Mouse (Mus musculus): ENCODE results near the gene Cbs. TPM values are rescaled to one million over a fixed set of nuclear protein-coding genes. Genes with fewer than 3 reads are reported as not detected.
A peak's percentile ranks its signal among the peaks of the same experiment; 100 is the strongest.

The Cbs gene
- polyA plus RNA-seq, 1 experiment from 2014 or later, result 7.3 TPM

GRCm38 (mm10) chr17:31588726-31589125, 48.3 kb downstream of the Cbs start:
- no peak overlapping the region for H3K4me3 ChIP-seq (ENCODE audit: low read depth, low read length)
- no peak for ATAC-seq (replicated peaks; ENCODE audit: low FRiP score)
- WGBS, result 87% methylated on average over 4 of the region's 4 CpGs
- 0 out of 2 replicates have a peak, but pooled peaks cover 2% of the 10 kb centered on the region for H3K36me3 ChIP-seq (ENCODE audit: control insufficient read depth, insufficient read depth, low read length)
- no peak for DNase-seq (ENCODE audit: low spot score)
- H3K4me2 ChIP-seq, result no peak overlapping the region
- no peak overlapping the region for H3K9ac ChIP-seq (ENCODE audit: low read depth, low read length)
- no peaks in the 10 kb centered on the region for H3K9me3 ChIP-seq (ENCODE audit: control insufficient read depth, low read length)
- H3K27ac ChIP-seq (ENCODE audit: low read depth, low read length), result no peak overlapping the region
- no peaks in the 10 kb centered on the region for H3K27me3 ChIP-seq (replicated peaks; ENCODE audit: control insufficient read depth, insufficient read depth, low read length)
- no peaks in the 10 kb centered on the region for H3K4me1 ChIP-seq (replicated peaks; ENCODE audit: control insufficient read depth, insufficient read depth, low read length)

GRCm38 (mm10) chr17:31588115-31588514, 48.9 kb downstream of the Cbs start:
- no peak overlapping the region for H3K4me3 ChIP-seq (ENCODE audit: low read depth, low read length)
- no peak for ATAC-seq (replicated peaks; ENCODE audit: low FRiP score)
- no peak overlapping the region for H3K27ac ChIP-seq (ENCODE audit: low read depth, low read length)
- H3K4me1 ChIP-seq (replicated peaks; ENCODE audit: control insufficient read depth, insufficient read depth, low read length), result no peaks in the 10 kb centered on the region
- no peak for DNase-seq (ENCODE audit: low spot score)
- 0 out of 2 replicates have a peak, but pooled peaks cover 2% of the 10 kb centered on the region for H3K36me3 ChIP-seq (ENCODE audit: control insufficient read depth, insufficient read depth, low read length)
- no peak overlapping the region for H3K4me2 ChIP-seq
- no peaks in the 10 kb centered on the region for H3K9me3 ChIP-seq (ENCODE audit: control insufficient read depth, low read length)
- no peaks in the 10 kb centered on the region for H3K27me3 ChIP-seq (replicated peaks; ENCODE audit: control insufficient read depth, insufficient read depth, low read length)
- no peak overlapping the region for H3K9ac ChIP-seq (ENCODE audit: low read depth, low read length)
- WGBS, result 75% methylated on average over 7 of the region's 7 CpGs

GRCm38 (mm10) chr17:31583781-31584180, 53.3 kb downstream of the Cbs start:
- WGBS, result 83% methylated on average over 6 of the region's 6 CpGs
- H3K4me1 ChIP-seq (replicated peaks; ENCODE audit: control insufficient read depth, insufficient read depth, low read length), result no peaks in the 10 kb centered on the region
- DNase-seq (ENCODE audit: low spot score), result no peak
- no peak overlapping the region for H3K4me2 ChIP-seq
- no peak overlapping the region for H3K27ac ChIP-seq (ENCODE audit: low read depth, low read length)
- H3K27me3 ChIP-seq (replicated peaks; ENCODE audit: control insufficient read depth, insufficient read depth, low read length), result no peaks in the 10 kb centered on the region
- H3K9ac ChIP-seq (ENCODE audit: low read depth, low read length), result no peak overlapping the region
- H3K4me3 ChIP-seq (ENCODE audit: low read depth, low read length), result no peak overlapping the region
- H3K9me3 ChIP-seq (ENCODE audit: control insufficient read depth, low read length), result no peaks in the 10 kb centered on the region
- H3K36me3 ChIP-seq (ENCODE audit: control insufficient read depth, insufficient read depth, low read length), result 0 out of 2 replicates have a peak, but pooled peaks cover 2% of the 10 kb centered on the region
- no peak for ATAC-seq (replicated peaks; ENCODE audit: low FRiP score)

GRCm38 (mm10) chr17:31583185-31583584, 53.9 kb downstream of the Cbs start:
- Histone ChIP-seq H3K9me3 (ENCODE audit: control insufficient read depth, low read length) (no peaks in the 10 kb centered on the region), H3K4me1 (replicated peaks; ENCODE audit: control insufficient read depth, insufficient read depth, low read length) (no peaks in the 10 kb centered on the region), H3K4me2 (no peak overlapping the region), H3K27me3 (replicated peaks; ENCODE audit: control insufficient read depth, insufficient read depth, low read length) (no peaks in the 10 kb centered on the region), H3K27ac (ENCODE audit: low read depth, low read length) (no peak overlapping the region), H3K9ac (ENCODE audit: low read depth, low read length) (no peak overlapping the region), H3K36me3 (ENCODE audit: control insufficient read depth, insufficient read depth, low read length) (0 out of 2 replicates have a peak, but pooled peaks cover 2% of the 10 kb centered on the region), H3K4me3 (ENCODE audit: low read depth, low read length) (no peak overlapping the region)
- 86% methylated on average over 3 of the region's 3 CpGs for WGBS
- DNase-seq (ENCODE audit: low spot score), result no peak
- ATAC-seq (replicated peaks; ENCODE audit: low FRiP score), result no peak

DNA sequence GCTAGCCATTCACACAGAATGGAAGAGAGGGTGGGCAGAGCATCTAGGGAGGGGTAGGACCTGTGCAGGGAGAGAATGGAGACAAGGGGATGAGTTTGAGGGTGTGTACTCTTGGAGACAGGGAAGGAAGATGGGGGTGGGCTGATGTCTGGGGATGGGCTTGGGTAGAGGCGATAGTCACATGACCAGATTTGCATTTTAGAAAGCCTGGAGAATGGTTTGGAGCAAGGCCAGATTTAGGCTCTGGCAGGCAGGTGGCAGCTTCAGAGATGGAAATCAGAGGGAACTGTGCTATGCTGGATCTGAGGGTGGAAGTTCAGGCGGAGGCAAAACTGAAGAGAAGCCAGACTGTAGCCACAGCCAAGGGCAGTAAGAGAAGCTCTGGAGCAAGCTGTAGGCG, 56.7 kb downstream of the Cbs start:
- ATAC-seq (replicated peaks; ENCODE audit: low FRiP score) (no peak), DNase-seq (ENCODE audit: low spot score) (no peak)
- no peak overlapping the region for H3K27ac ChIP-seq (ENCODE audit: low read depth, low read length)
- H3K9me3 ChIP-seq (ENCODE audit: control insufficient read depth, low read length), result no peaks in the 10 kb centered on the region
- H3K4me2 ChIP-seq, result no peak overlapping the region
- no peak overlapping the region for H3K9ac ChIP-seq (ENCODE audit: low read depth, low read length)
- H3K36me3 ChIP-seq (ENCODE audit: control insufficient read depth, insufficient read depth, low read length), result no peaks in the 10 kb centered on the region
- H3K27me3 ChIP-seq (replicated peaks; ENCODE audit: control insufficient read depth, insufficient read depth, low read length), result no peaks in the 10 kb centered on the region
- WGBS, result 79% methylated on average over 3 of the region's 3 CpGs
- H3K4me3 ChIP-seq (ENCODE audit: low read depth, low read length), result no peak overlapping the region
- no peaks in the 10 kb centered on the region for H3K4me1 ChIP-seq (replicated peaks; ENCODE audit: control insufficient read depth, insufficient read depth, low read length)

DNA sequence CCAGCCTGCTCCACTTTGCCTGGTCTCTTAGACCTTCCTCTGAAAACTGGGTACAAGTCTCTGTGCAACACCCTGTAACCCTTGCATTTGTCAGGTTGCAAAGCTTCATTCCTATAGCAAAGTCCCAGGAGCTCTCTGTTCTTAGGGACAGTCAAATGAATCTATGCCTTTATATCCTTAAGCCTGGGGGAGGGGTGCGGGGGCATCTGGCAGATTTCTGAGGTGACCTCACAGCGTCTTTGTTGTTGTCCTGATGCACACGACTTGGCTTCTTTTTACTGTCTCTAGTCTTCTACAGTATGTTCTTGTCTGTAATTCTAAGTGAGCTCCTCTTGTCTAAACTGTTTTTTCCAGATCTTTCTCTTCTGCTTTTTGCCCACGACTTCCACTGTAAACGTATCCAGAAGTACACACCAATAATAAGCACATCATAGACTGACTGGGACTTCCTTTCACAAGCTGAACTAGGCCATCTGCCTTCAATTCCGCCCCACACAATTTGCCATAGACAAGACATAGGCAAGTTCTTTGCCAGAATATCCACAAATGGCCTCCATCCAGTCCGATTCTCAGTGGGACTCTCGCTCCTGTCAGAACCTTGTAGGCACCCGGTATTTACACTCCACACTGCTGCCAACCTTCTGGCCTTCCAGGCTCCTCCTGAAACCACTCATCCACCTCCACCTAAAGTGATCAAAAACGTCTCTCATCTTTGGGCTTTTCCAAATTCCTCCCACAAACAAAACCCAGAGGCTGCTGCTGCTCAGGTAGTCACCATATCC, 60.5 kb downstream of the Cbs start:
- Histone ChIP-seq H3K27me3 (replicated peaks; ENCODE audit: control insufficient read depth, insufficient read depth, low read length) (no peaks in the 10 kb centered on the region), H3K4me1 (replicated peaks; ENCODE audit: control insufficient read depth, insufficient read depth, low read length) (peaks cover 3% of the 10 kb centered on the region; the same call in 1 of the 2 replicates), H3K9me3 (ENCODE audit: control insufficient read depth, low read length) (no peaks in the 10 kb centered on the region), H3K27ac (ENCODE audit: low read depth, low read length) (no peak overlapping the region), H3K4me3 (ENCODE audit: low read depth, low read length) (no peak overlapping the region), H3K9ac (ENCODE audit: low read depth, low read length) (no peak overlapping the region), H3K36me3 (ENCODE audit: control insufficient read depth, insufficient read depth, low read length) (no peaks in the 10 kb centered on the region), H3K4me2 (no peak overlapping the region)
- ATAC-seq (replicated peaks; ENCODE audit: low FRiP score) (no peak), DNase-seq (ENCODE audit: low spot score) (no peak)
- WGBS, result 80% methylated on average over 10 of the region's 10 CpGs

GRCm38 (mm10) chr17:31574662-31575061, 62.4 kb downstream of the Cbs start:
- Histone ChIP-seq H3K4me2 (no peak overlapping the region), H3K27me3 (replicated peaks; ENCODE audit: control insufficient read depth, insufficient read depth, low read length) (no peaks in the 10 kb centered on the region), H3K9me3 (ENCODE audit: control insufficient read depth, low read length) (no peaks in the 10 kb centered on the region), H3K36me3 (ENCODE audit: control insufficient read depth, insufficient read depth, low read length) (no peaks in the 10 kb centered on the region), H3K4me3 (ENCODE audit: low read depth, low read length) (no peak overlapping the region), H3K9ac (ENCODE audit: low read depth, low read length) (no peak overlapping the region), H3K27ac (ENCODE audit: low read depth, low read length) (no peak overlapping the region), H3K4me1 (replicated peaks; ENCODE audit: control insufficient read depth, insufficient read depth, low read length) (peaks cover 3% of the 10 kb centered on the region; the same call in 1 of the 2 replicates)
- DNase-seq (ENCODE audit: low spot score), result no peak
- WGBS, result 64% methylated on average over 7 of the region's 7 CpGs
- ATAC-seq (replicated peaks; ENCODE audit: low FRiP score), result no peak

GRCm38 (mm10) chr17:31571689-31572088, 65.3 kb downstream of the Cbs start:
- no peak overlapping the region for H3K4me3 ChIP-seq (ENCODE audit: low read depth, low read length)
- H3K9me3 ChIP-seq (ENCODE audit: control insufficient read depth, low read length), result no peaks in the 10 kb centered on the region
- 90% methylated on average over 5 of the region's 5 CpGs for WGBS
- no peak for DNase-seq (ENCODE audit: low spot score)
- peaks cover 10% of the 10 kb centered on the region for H3K4me1 ChIP-seq (replicated peaks; ENCODE audit: control insufficient read depth, insufficient read depth, low read length)
- H3K36me3 ChIP-seq (ENCODE audit: control insufficient read depth, insufficient read depth, low read length), result no peaks in the 10 kb centered on the region
- H3K9ac ChIP-seq (ENCODE audit: low read depth, low read length), result no peak overlapping the region
- ATAC-seq (replicated peaks; ENCODE audit: low FRiP score), result no peak
- H3K27ac ChIP-seq (ENCODE audit: low read depth, low read length), result no peak overlapping the region
- no peaks in the 10 kb centered on the region for H3K27me3 ChIP-seq (replicated peaks; ENCODE audit: control insufficient read depth, insufficient read depth, low read length)
- H3K4me2 ChIP-seq, result no peak overlapping the region

GRCm38 (mm10) chr17:31570321-31570925, 66.6 kb downstream of the Cbs start:
- H3K36me3 ChIP-seq (ENCODE audit: control insufficient read depth, insufficient read depth, low read length), result no peaks in the 10 kb centered on the region
- 82% methylated on average over 9 of the region's 9 CpGs for WGBS
- peak; percentile 83 for ATAC-seq (replicated peaks; ENCODE audit: low FRiP score)
- H3K4me3 ChIP-seq (ENCODE audit: low read depth, low read length), result no peak overlapping the region
- peaks cover 20% of the 10 kb centered on the region for H3K4me1 ChIP-seq (replicated peaks; ENCODE audit: control insufficient read depth, insufficient read depth, low read length)
- H3K27ac ChIP-seq (ENCODE audit: low read depth, low read length), result no peak overlapping the region
- no peaks in the 10 kb centered on the region for H3K27me3 ChIP-seq (replicated peaks; ENCODE audit: control insufficient read depth, insufficient read depth, low read length)
- H3K4me2 ChIP-seq, result no peak overlapping the region
- no peaks in the 10 kb centered on the region for H3K9me3 ChIP-seq (ENCODE audit: control insufficient read depth, low read length)
- DNase-seq (ENCODE audit: low spot score), result peak; percentile 64
- no peak overlapping the region for H3K9ac ChIP-seq (ENCODE audit: low read depth, low read length)
